Mouse (Mus musculus): ENCODE measurements around the gene Inhbc. TPM values are rescaled to one million over a fixed set of nuclear protein-coding genes. Genes with fewer than 3 reads are reported as not detected.

The Inhbc gene
- total and polyA plus RNA-seq, 3 experiments, result 0.20 to 0.38 TPM; not detected in 1

DNA sequence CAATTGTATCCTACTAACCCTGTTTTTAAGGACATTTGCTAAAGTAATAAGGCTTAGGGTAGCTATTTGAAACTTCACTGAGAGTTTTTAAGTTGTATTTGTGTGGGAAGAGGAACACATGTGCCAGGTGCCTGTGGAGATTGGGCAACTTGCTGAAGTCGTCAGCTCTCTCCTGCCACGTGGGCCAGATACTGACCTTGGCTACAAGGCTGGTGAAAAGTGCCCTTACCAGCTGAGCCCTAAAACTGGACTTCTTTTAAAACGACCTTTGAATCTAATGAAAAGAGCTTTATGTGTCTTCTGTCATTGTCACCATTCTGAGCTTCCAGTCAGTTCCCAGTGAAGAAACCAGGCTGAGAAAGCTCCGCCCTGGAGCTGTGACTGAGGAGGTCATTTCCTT lies 37.2 kb upstream of the Inhbc start:
- Histone ChIP-seq H3K4me1 (ENCODE audit: control insufficient read depth in 1 of 2, insufficient read depth in 2 of 2) (peaks cover 0 to 10% of the 10 kb centered on the region in 2 experiments; a peak in 2 of 4 replicates), H3K27ac (ENCODE audit: insufficient read depth, low read depth) (no peak overlapping the region), H3K27me3 (replicated peaks) (no peaks in the 10 kb centered on the region), H3K79me2 (replicated peaks; ENCODE audit: control insufficient read depth, extremely low read depth, insufficient read depth, poor library complexity, severe bottlenecking) (no peaks in the 10 kb centered on the region), H3K4me3 (replicated peaks in 1 of 3; ENCODE audit: low read depth in 2 of 3, low read length in 2 of 3, poor library complexity in 1 of 3) (no peak overlapping the region), H3K9ac (ENCODE audit: insufficient read depth, low read depth) (no peak overlapping the region), H3K36me3 (replicated peaks in 1 of 2; ENCODE audit: control insufficient read depth in 1 of 2, insufficient read depth in 1 of 2, low read length in 1 of 2) (peaks cover 3 to 35% of the 10 kb centered on the region in 2 experiments), H3K4me2 (ENCODE audit: insufficient read depth, low read depth, poor library complexity, severe bottlenecking) (no peak overlapping the region), H3K9me3 (replicated peaks; ENCODE audit: low read length) (no peaks in the 10 kb centered on the region)
- dilution Hi-C loops (cut with MboI; ENCODE audit: extremely low pct_ligation_motif_present, extremely low pct_unique_long_range_greater_than_20kb, low sequenced_read_pairs) (no loop called here), in situ Hi-C loops (cut with MboI; ENCODE audit: low pct_ligation_motif_present, low pct_unique_long_range_greater_than_20kb, low sequenced_read_pairs) (no loop called here)
- no peak for DNase-seq (ENCODE audit: extremely low read depth)
- TF ChIP-seq NELFE (IDR thresholded peaks at IDR 0.05; ENCODE audit: low read depth, low read length) (no peak), NRF1 (IDR thresholded peaks at IDR 0.05; ENCODE audit: low read depth, low read length) (no peak), ETS1 (conservative IDR thresholded peaks at IDR 0.05; ENCODE audit: low read depth, low read length) (no peak), ZC3H11A (IDR thresholded peaks at IDR 0.05; ENCODE audit: low read depth, low read length) (no peak), RCOR1 (conservative IDR thresholded peaks at IDR 0.05; ENCODE audit: low read depth, low read length) (no peak), JUN (IDR thresholded peaks at IDR 0.05; ENCODE audit: insufficient read depth, low read depth, low read length) (no peak), MXI1 (IDR thresholded peaks at IDR 0.05; ENCODE audit: low read depth, low read length) (no peak)

DNA sequence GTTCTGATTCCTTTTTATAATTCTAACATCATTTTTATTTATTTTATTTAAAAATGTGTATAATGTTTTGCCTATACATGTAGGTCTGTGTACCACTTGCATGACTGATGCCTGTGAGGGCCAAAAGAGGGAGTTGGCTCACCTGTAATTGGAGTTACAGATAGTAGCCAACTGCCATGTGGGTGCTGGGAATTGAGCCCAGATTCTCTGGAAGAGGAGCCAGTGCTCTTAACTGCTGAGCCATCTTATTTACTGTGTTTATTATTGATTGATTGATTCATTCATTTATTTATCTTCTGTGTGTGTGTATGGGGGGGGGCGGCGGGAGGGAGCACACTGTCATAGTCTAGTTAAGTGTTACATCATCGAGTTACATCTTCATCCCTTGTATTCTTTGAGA lies 34.5 kb upstream of the Inhbc start:
- no peak for DNase-seq (ENCODE audit: extremely low read depth)
- H3K4me3 ChIP-seq (replicated peaks in 1 of 3; ENCODE audit: low read depth in 2 of 3, low read length in 2 of 3, poor library complexity in 1 of 3), result no peak overlapping the region
- no peaks in the 10 kb centered on the region for H3K9me3 ChIP-seq (replicated peaks; ENCODE audit: low read length)
- H3K27ac ChIP-seq (ENCODE audit: insufficient read depth, low read depth), result no peak overlapping the region
- no peaks in the 10 kb centered on the region for H3K79me2 ChIP-seq (replicated peaks; ENCODE audit: control insufficient read depth, extremely low read depth, insufficient read depth, poor library complexity, severe bottlenecking)
- dilution Hi-C loops (cut with MboI; ENCODE audit: extremely low pct_ligation_motif_present, extremely low pct_unique_long_range_greater_than_20kb, low sequenced_read_pairs) (no loop called here), in situ Hi-C loops (cut with MboI; ENCODE audit: low pct_ligation_motif_present, low pct_unique_long_range_greater_than_20kb, low sequenced_read_pairs) (no loop called here)
- TF ChIP-seq CTCF (conservative IDR thresholded peaks at IDR 0.05 in 1 of 2, IDR thresholded peaks at IDR 0.05 in 1 of 2; ENCODE audit: low read depth in 2 of 2, low read length in 2 of 2) (no peak), UBTF (IDR thresholded peaks at IDR 0.05; ENCODE audit: low read depth, low read length) (no peak), TCF12 (IDR thresholded peaks at IDR 0.05; ENCODE audit: low read depth, low read length) (no peak), MXI1 (IDR thresholded peaks at IDR 0.05; ENCODE audit: low read depth, low read length) (no peak), CHD1 (IDR thresholded peaks at IDR 0.05; ENCODE audit: low read depth, low read length) (no peak)
- H3K27me3 ChIP-seq (replicated peaks), result no peaks in the 10 kb centered on the region
- H3K4me1 ChIP-seq (ENCODE audit: control insufficient read depth in 1 of 2, insufficient read depth in 2 of 2), result no peaks in the 10 kb centered on the region
- H3K4me2 ChIP-seq (ENCODE audit: insufficient read depth, low read depth, poor library complexity, severe bottlenecking), result no peak overlapping the region
- no peak overlapping the region for H3K9ac ChIP-seq (ENCODE audit: insufficient read depth, low read depth)
- H3K36me3 ChIP-seq (replicated peaks in 1 of 2; ENCODE audit: control insufficient read depth in 1 of 2, insufficient read depth in 1 of 2, low read length in 1 of 2), result peaks cover 11 to 48% of the 10 kb centered on the region in 2 experiments

DNA sequence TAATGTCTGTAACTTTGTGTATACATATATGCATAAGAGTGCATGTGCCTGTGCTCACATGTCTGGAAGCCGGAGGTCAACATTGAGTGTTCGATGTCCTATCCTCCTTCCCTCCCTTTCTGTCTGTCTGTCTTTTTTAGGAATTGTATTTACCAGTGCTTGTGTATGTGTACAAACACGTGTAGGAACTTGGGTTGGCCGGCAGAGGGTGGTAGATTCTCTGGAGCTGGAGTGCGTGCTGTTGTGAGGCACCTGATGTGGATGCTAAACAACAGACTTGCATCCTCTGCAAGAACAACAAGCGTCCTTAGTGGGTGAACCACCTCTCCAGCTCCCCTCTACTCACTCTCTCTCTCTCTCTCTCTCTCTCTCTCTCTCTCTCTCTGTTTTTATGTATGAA lies 21.5 kb upstream of the Inhbc start:
- H3K27me3 ChIP-seq (replicated peaks), result no peaks in the 10 kb centered on the region
- H3K4me3 ChIP-seq (replicated peaks in 1 of 3; ENCODE audit: low read depth in 2 of 3, low read length in 2 of 3, poor library complexity in 1 of 3), result no peak overlapping the region
- in situ Hi-C loops (cut with MboI; ENCODE audit: low pct_ligation_motif_present, low pct_unique_long_range_greater_than_20kb, low sequenced_read_pairs) (no loop called here), dilution Hi-C loops (cut with MboI; ENCODE audit: extremely low pct_ligation_motif_present, extremely low pct_unique_long_range_greater_than_20kb, low sequenced_read_pairs) (no loop called here)
- DNase-seq (ENCODE audit: extremely low read depth), result no peak
- H3K79me2 ChIP-seq (replicated peaks; ENCODE audit: control insufficient read depth, extremely low read depth, insufficient read depth, poor library complexity, severe bottlenecking), result no peaks in the 10 kb centered on the region; the same call in 1 of the 2 replicates
- no peak overlapping the region for H3K9ac ChIP-seq (ENCODE audit: insufficient read depth, low read depth)
- peaks cover 0 to 3% of the 10 kb centered on the region in 2 experiments; a peak in 2 of 4 replicates for H3K4me1 ChIP-seq (ENCODE audit: control insufficient read depth in 1 of 2, insufficient read depth in 2 of 2)
- peak in 1 of 2 experiments; percentile 34; a peak in 1 of 4 replicates for TF ChIP-seq CTCF (conservative IDR thresholded peaks at IDR 0.05 in 1 of 2, IDR thresholded peaks at IDR 0.05 in 1 of 2; ENCODE audit: low read depth in 2 of 2, low read length in 2 of 2)
- no peak for TF ChIP-seq CHD2 (IDR thresholded peaks at IDR 0.05; ENCODE audit: low read length)
- H3K4me2 ChIP-seq (ENCODE audit: insufficient read depth, low read depth, poor library complexity, severe bottlenecking), result no peak overlapping the region
- no peak overlapping the region for H3K27ac ChIP-seq (ENCODE audit: insufficient read depth, low read depth)
- H3K36me3 ChIP-seq (replicated peaks in 1 of 2; ENCODE audit: control insufficient read depth in 1 of 2, insufficient read depth in 1 of 2, low read length in 1 of 2), result peaks cover 11 to 40% of the 10 kb centered on the region in 2 experiments
- no peaks in the 10 kb centered on the region for H3K9me3 ChIP-seq (replicated peaks; ENCODE audit: low read length)
